Mouse (Mus musculus): Measurements from ENCODE around the gene Nfx1.

- TF ChIP-seq CTCF (IDR thresholded peaks at IDR 0.05; ENCODE audit: extremely low read depth, insufficient read depth, low read length) (no peak), POLR2A (IDR thresholded peaks at IDR 0.05; ENCODE audit: extremely low read depth, insufficient read depth, low read length) (no peak)
Measured at GRCm38 (mm10) chr4:40976651-40977050, 5.9 kb downstream of the Nfx1 start.

Data from cortical plate, adult 2 months (tissue).